Mouse (Mus musculus): Measurements from ENCODE around the gene Nfatc3.
"Not testable (repeated sequence)": the region's sequence is repeated elsewhere in the genome, so short reads cannot be mapped to it uniquely, and the experiment has no call there.

Gene Nfatc3

GRCm38 (mm10) chr8:106058731-106059612 is at the start of gene Nfatc3:
Gene Nfatc3 (plus strand): TSS chr8:106058840.
- peak; percentile 92 to 95 for DNase-seq (ENCODE audit: low spot score in 2 of 2)

GRCm38 (mm10) chr8:106010748-106011642 is 47.6 kb upstream of the Nfatc3 start:
- DNase-seq (ENCODE audit: low spot score in 2 of 2) = peak; percentile 72 to 93

- no peak for DNase-seq (ENCODE audit: low spot score in 2 of 2)
Observed at GRCm38 (mm10) chr8:106011643-106011986, 47.0 kb upstream of the Nfatc3 start, which contains the start of gene Ddx28. Gene Ddx28 (minus strand): TSS chr8:106011882.

GRCm38 (mm10) chr8:106012203-106012602 is 46.4 kb upstream of the Nfatc3 start:
- not testable (repeated sequence) for DNase-seq (ENCODE audit: low spot score in 2 of 2)

GRCm38 (mm10) chr8:106016284-106016683 is 42.4 kb upstream of the Nfatc3 start:
- DNase-seq (ENCODE audit: low spot score in 2 of 2) = no peak

- no peak for DNase-seq (ENCODE audit: low spot score in 2 of 2)
Observed at GRCm38 (mm10) chr8:106017130-106017529, 41.5 kb upstream of the Nfatc3 start.

GRCm38 (mm10) chr8:106018039-106018438 is 40.6 kb upstream of the Nfatc3 start:
- no peak for DNase-seq (ENCODE audit: low spot score in 2 of 2)

GRCm38 (mm10) chr8:106022483-106022882 is 36.2 kb upstream of the Nfatc3 start:
- DNase-seq (ENCODE audit: low spot score in 2 of 2) = peak; percentile 11 to 82

- DNase-seq (ENCODE audit: low spot score in 2 of 2) = no peak
Observed at GRCm38 (mm10) chr8:106038721-106039120, 19.9 kb upstream of the Nfatc3 start.

- no peak for DNase-seq (ENCODE audit: low spot score in 2 of 2)
Observed at GRCm38 (mm10) chr8:106039605-106040004, 19.0 kb upstream of the Nfatc3 start.

GRCm38 (mm10) chr8:106040218-106040617 is 18.4 kb upstream of the Nfatc3 start:
- DNase-seq (ENCODE audit: low spot score in 2 of 2) = no peak

GRCm38 (mm10) chr8:106043055-106043454 is 15.6 kb upstream of the Nfatc3 start:
- no peak for DNase-seq (ENCODE audit: low spot score in 2 of 2)

- no peak for DNase-seq (ENCODE audit: low spot score in 2 of 2)
Observed at GRCm38 (mm10) chr8:106044151-106044550, 14.5 kb upstream of the Nfatc3 start.

- no peak for DNase-seq (ENCODE audit: low spot score in 2 of 2)
Observed at GRCm38 (mm10) chr8:106046872-106047559, 11.6 kb upstream of the Nfatc3 start.

GRCm38 (mm10) chr8:106047854-106048630 is 10.6 kb upstream of the Nfatc3 start:
- DNase-seq (ENCODE audit: low spot score in 2 of 2) = no peak

GRCm38 (mm10) chr8:106049840-106050239 is 8.8 kb upstream of the Nfatc3 start:
- DNase-seq (ENCODE audit: low spot score in 2 of 2) = no peak

GRCm38 (mm10) chr8:106051068-106051467 is 7.6 kb upstream of the Nfatc3 start:
- no peak for DNase-seq (ENCODE audit: low spot score in 2 of 2)

- DNase-seq (ENCODE audit: low spot score in 2 of 2) = no peak
Observed at GRCm38 (mm10) chr8:106052510-106053089, 6.0 kb upstream of the Nfatc3 start.

- no peak for DNase-seq (ENCODE audit: low spot score in 2 of 2)
Observed at GRCm38 (mm10) chr8:106054190-106054811, 4.3 kb upstream of the Nfatc3 start.

- no peak for DNase-seq (ENCODE audit: low spot score in 2 of 2)
Observed at GRCm38 (mm10) chr8:106055038-106055437, 3.6 kb upstream of the Nfatc3 start.
